Mouse (Mus musculus) kidney, postnatal 0 days (tissue): Measurements from ENCODE around the gene Prkce. TPM values are rescaled to one million over a fixed set of nuclear protein-coding genes. Genes with fewer than 3 reads are reported as not detected.

Experiments used
- ATAC-seq: fragments of 200-750 bp; cut with Nextera tagmentation; replicated peaks from 2 replicates; pipeline ENCODE4 v1.8.0; 2017; ENCODE audit warnings: low read depth, moderate number of reproducible peaks, moderate TSS enrichment, moderate library complexity; ENCODE audit not compliant: low FRiP score
- DNase-seq: peaks from one replicate; pipeline ENCODE4 v3.0.0-alpha.2; 2016; ENCODE audit warnings: low spot score
- H3K27ac ChIP-seq: fragments of 300-500 bp; sonication (generic); 2 replicates; pipeline ENCODE4 v1.5.1; 2014; ENCODE audit warnings: mild to moderate bottlenecking
- H3K27me3 ChIP-seq: fragments of 300-500 bp; sonication (generic); 2 replicates; pipeline ENCODE4 v1.6.1; 2014; ENCODE audit warnings: low read length, mixed read lengths; ENCODE audit not compliant: insufficient read depth
- H3K36me3 ChIP-seq: fragments of 300-500 bp; sonication (generic); 2 replicates; pipeline ENCODE4 v1.6.1; 2014; ENCODE audit warnings: low read length, mixed read lengths; ENCODE audit not compliant: insufficient read depth
- H3K4me1 ChIP-seq: fragments of 300-500 bp; sonication (generic); replicated peaks from 2 replicates; pipeline ENCODE4 v1.6.1; 2014; ENCODE audit warnings: antibody characterized with exemption, low read length, mixed read lengths; ENCODE audit not compliant: insufficient read depth
- H3K4me2 ChIP-seq: fragments of 300-500 bp; sonication (generic); 2 replicates; pipeline ENCODE4 v1.6.1; 2014; ENCODE audit warnings: mild to moderate bottlenecking, low read length, moderate library complexity, mixed read lengths
- H3K4me3 ChIP-seq: fragments of 300-500 bp; sonication (generic); replicated peaks from 2 replicates; pipeline ENCODE4 v1.5.1; 2014; ENCODE audit warnings: low read depth, low read length
- H3K9ac ChIP-seq: fragments of 300-500 bp; sonication (generic); 2 replicates; pipeline ENCODE4 v1.6.1; 2014; ENCODE audit warnings: low read depth, low read length
- H3K9me3 ChIP-seq: fragments of 300-500 bp; sonication (generic); replicated peaks from 2 replicates; pipeline ENCODE4 v1.6.1; 2016; ENCODE audit warnings: low read length, inconsistent platforms, mixed read lengths
- CTCF ChIP-seq: IDR thresholded peaks from 2 replicates; pipeline ENCODE4 v1.5.1; 2016; ENCODE audit warnings: antibody characterized with exemption, low read depth, mild to moderate bottlenecking, moderate library complexity
- WGBS: fragments of 180-500 bp; shearing (Covaris S2); extraction: QIAGEN DNeasy Blood & Tissue Kit; methylation state at CpG from one replicate; pipeline ENCODE4 v1.1.7; 2014; 5-methylcytosine and 5-hydroxymethylcytosine counted together
- polyA plus RNA-seq: library from polyadenylated mRNA; unstranded; fragments of >200 nt; fragmentation: Nextera tagmentation; extraction: Ambion mirVana; gene quantifications from 2 replicates; pipeline ENCODE4 v1.2.1, GENCODE M21; 2015

Prkce gene
- polyA plus RNA-seq, 1 experiment from 2014 or later: 6.0 TPM

DNA sequence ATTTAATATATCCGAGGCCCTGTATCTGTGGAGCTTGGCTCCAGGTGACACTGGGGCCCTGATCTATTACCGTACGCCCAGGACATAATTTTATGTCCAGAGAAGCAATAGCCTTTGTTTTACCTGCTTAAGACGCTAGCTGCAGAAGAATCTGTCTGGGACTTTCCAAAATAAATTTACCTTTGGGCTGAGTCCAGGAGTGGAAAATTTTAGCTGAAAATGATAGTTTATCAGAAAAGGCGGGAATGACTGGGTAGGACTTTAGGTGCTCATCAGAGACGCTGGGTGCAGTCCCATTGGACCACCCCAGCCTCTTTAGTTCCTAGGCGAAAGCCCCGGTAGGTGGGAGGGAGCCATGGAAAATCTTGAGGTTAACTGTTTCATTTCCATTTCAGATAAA, 58.6 kb downstream of the Prkce start:
- no peaks in the 10 kb centered on the region for H3K9me3 ChIP-seq
- TF ChIP-seq CTCF: no peak
- no peak overlapping the region for H3K4me3 ChIP-seq
- no peak for ATAC-seq
- H3K4me2 ChIP-seq: no peak overlapping the region
- no peaks in the 10 kb centered on the region for H3K36me3 ChIP-seq
- H3K27ac ChIP-seq: no peak overlapping the region
- no peak for DNase-seq
- H3K9ac ChIP-seq: no peak overlapping the region
- no peaks in the 10 kb centered on the region for H3K4me1 ChIP-seq
- WGBS: 60% methylated on average over 8 of the region's 8 CpGs
- no peaks in the 10 kb centered on the region for H3K27me3 ChIP-seq

DNA sequence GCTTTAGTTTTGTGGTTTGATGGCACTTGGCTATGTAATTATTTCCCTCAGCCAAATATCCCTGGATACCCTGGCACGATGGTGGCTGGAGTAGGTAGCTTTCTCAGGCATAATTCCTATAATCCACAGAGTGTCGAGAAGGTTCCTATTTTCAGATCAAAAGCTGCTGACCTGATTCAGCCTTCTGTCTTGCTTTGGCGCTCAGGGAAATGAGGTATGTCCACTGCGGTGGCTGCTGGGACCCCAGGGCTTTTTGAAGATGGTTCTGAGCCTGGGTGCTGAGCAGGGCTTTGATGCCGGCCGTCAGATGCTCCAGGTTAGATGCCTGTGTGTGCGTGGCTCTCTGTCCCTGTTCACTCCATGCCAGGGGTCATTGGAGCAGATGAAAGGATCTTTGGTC, 59.0 kb downstream of the Prkce start:
- Histone ChIP-seq H3K4me1 (no peaks in the 10 kb centered on the region), H3K4me2 (no peak overlapping the region), H3K4me3 (no peak overlapping the region), H3K9ac (no peak overlapping the region), H3K27me3 (no peaks in the 10 kb centered on the region), H3K36me3 (no peaks in the 10 kb centered on the region), H3K9me3 (no peaks in the 10 kb centered on the region), H3K27ac (no peak overlapping the region)
- no peak for TF ChIP-seq CTCF
- ATAC-seq (no peak), DNase-seq (no peak)
- 61% methylated on average over 7 of the region's 7 CpGs for WGBS

DNA sequence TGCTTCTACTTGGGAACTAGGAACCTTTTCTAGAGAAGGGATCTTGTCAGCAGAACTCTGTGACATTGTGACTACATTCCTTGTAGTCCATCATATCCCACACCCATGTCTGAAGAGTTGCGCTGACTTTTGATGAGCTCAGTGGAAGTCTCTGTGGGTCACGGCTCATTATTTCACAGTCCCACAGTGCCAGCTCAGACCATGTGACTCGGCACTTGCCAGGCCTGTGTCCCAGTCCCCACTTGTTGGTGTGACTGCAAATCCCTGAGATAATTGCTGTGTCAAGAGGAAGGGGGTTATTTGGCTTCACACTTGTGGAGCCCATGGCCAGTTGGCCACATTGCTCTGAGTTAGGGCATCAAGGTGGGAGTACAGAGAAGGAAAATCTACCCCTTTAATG, 59.8 kb downstream of the Prkce start:
- H3K4me3 ChIP-seq: no peak overlapping the region
- H3K9ac ChIP-seq: no peak overlapping the region
- H3K9me3 ChIP-seq: no peaks in the 10 kb centered on the region
- no peaks in the 10 kb centered on the region for H3K36me3 ChIP-seq
- no peaks in the 10 kb centered on the region for H3K27me3 ChIP-seq
- no peak overlapping the region for H3K27ac ChIP-seq
- no peak overlapping the region for H3K4me2 ChIP-seq
- DNase-seq: no peak
- WGBS: 43% methylated on average over 3 of the region's 3 CpGs
- no peak for TF ChIP-seq CTCF
- no peaks in the 10 kb centered on the region for H3K4me1 ChIP-seq
- ATAC-seq: no peak

DNA sequence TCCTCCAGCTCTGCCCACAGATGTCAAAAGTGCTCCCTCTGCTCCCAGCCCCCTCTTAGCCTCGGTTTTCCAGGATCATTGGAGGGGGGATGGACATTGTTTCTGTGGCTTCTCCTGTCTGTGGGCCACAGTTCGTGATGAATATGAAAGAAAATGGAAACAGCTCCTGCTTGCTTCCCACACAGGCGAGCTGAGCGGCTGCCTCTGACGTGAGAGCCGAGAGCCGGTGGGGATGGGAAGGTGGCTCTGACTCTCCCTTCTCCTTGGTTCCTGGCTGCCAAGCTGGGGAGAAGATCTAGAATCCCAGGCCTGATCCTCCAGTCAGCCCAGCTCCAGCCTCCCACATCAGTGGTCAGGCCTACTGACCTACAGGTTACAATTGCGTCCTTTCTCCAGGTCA, 61.3 kb downstream of the Prkce start:
- DNase-seq (no peak), ATAC-seq (no peak)
- H3K4me2 ChIP-seq: no peak overlapping the region
- no peak for TF ChIP-seq CTCF
- H3K27ac ChIP-seq: no peak overlapping the region
- H3K4me1 ChIP-seq: no peaks in the 10 kb centered on the region
- H3K9me3 ChIP-seq: no peaks in the 10 kb centered on the region
- no peaks in the 10 kb centered on the region for H3K27me3 ChIP-seq
- H3K9ac ChIP-seq: no peak overlapping the region
- no peaks in the 10 kb centered on the region for H3K36me3 ChIP-seq
- H3K4me3 ChIP-seq: no peak overlapping the region
- WGBS: 81% methylated on average over 8 of the region's 8 CpGs

DNA sequence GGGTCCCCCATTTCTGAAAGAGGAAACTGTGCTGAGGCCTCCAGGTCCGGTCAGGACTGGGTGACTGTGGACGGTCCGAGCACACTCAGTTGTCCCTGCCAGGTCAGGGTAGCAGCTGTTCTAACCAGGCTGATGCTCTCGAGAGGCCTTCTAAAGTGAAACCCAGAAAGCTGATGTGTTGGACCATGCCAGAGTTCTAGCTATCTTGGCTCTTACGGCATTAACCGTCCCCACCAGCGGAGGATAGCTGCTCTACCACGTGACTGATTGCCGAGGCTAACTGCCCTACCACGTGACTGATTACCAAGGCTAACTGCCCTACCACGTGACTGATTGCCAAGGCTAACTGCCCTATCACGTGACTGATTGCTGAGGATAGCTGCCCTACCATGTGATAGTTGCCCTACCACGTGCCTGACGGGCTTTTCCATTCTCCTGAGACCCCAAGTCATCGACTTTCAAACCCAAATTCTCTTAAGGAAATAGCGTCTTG, 62.6 kb downstream of the Prkce start:
- DNase-seq (no peak), ATAC-seq (no peak)
- Histone ChIP-seq H3K36me3 (no peaks in the 10 kb centered on the region), H3K9ac (no peak overlapping the region), H3K27ac (no peak overlapping the region), H3K4me1 (no peaks in the 10 kb centered on the region), H3K4me3 (no peak overlapping the region), H3K9me3 (no peaks in the 10 kb centered on the region), H3K27me3 (no peaks in the 10 kb centered on the region), H3K4me2 (no peak overlapping the region)
- WGBS: 91% methylated on average over 16 of the region's 16 CpGs
- no peak for TF ChIP-seq CTCF

DNA sequence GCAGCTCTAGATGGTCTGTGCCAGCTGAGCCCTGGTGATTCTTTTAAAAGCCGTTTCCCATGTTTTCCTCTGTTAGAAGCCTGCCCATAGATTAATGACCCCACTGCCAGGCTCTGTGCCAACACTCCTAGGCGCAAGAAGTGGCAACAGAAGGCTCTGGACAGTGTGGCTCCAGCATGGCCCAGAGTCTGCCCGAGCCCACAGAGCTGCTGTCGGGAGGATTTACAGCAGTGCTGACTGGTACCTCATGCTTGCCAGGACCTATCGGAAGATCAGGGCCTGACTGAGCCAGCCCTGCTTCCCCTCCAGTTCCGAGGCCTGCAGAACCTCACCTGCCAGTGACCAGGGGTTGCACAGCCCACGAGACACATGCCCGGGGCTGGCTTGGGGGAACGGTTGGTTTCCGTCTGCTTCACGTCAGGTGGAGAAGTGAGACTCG, 64.2 kb downstream of the Prkce start:
- 57% methylated on average over 12 of the region's 12 CpGs for WGBS

DNA sequence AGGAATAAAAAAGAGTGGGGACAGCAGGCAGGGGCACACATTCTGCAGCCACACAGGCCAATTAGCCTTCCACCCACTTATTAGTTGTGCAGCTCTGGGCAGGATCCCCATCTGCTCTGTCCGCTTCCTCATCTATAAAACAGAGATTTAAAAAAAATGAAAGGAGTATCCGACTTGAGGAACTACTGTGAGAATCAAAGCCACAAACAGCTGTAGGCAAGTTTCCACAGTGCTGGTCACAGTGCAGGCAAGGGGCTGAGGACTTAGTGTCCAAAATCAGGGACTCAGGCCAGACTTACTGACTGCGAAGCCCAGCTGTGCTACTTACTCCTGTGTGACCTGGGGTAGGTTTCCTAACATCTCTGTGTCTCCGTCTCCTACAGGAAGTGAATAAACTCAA, 64.7 kb downstream of the Prkce start:
- H3K27me3 ChIP-seq: no peaks in the 10 kb centered on the region
- no peak for ATAC-seq
- H3K4me2 ChIP-seq: no peak overlapping the region
- WGBS: 83% methylated on average over 4 of the region's 4 CpGs
- H3K9me3 ChIP-seq: no peaks in the 10 kb centered on the region
- DNase-seq: no peak
- no peak overlapping the region for H3K27ac ChIP-seq
- no peak for TF ChIP-seq CTCF
- no peak overlapping the region for H3K4me3 ChIP-seq
- no peaks in the 10 kb centered on the region for H3K36me3 ChIP-seq
- no peaks in the 10 kb centered on the region for H3K4me1 ChIP-seq
- no peak overlapping the region for H3K9ac ChIP-seq

More for the DNA sequence above, 64.2 kb downstream of the Prkce start:
- ATAC-seq (no peak; the same call in 1 of the 2 replicates), DNase-seq (no peak)
- Histone ChIP-seq H3K9me3 (no peaks in the 10 kb centered on the region), H3K4me3 (no peak overlapping the region), H3K36me3 (no peaks in the 10 kb centered on the region), H3K27ac (no peak overlapping the region), H3K27me3 (no peaks in the 10 kb centered on the region), H3K4me1 (no peaks in the 10 kb centered on the region), H3K9ac (no peak overlapping the region), H3K4me2 (no peak overlapping the region)
- no peak for TF ChIP-seq CTCF
